9 mouse cellular contexts compared by ENCODE assay signal in the genomic region with DNA sequence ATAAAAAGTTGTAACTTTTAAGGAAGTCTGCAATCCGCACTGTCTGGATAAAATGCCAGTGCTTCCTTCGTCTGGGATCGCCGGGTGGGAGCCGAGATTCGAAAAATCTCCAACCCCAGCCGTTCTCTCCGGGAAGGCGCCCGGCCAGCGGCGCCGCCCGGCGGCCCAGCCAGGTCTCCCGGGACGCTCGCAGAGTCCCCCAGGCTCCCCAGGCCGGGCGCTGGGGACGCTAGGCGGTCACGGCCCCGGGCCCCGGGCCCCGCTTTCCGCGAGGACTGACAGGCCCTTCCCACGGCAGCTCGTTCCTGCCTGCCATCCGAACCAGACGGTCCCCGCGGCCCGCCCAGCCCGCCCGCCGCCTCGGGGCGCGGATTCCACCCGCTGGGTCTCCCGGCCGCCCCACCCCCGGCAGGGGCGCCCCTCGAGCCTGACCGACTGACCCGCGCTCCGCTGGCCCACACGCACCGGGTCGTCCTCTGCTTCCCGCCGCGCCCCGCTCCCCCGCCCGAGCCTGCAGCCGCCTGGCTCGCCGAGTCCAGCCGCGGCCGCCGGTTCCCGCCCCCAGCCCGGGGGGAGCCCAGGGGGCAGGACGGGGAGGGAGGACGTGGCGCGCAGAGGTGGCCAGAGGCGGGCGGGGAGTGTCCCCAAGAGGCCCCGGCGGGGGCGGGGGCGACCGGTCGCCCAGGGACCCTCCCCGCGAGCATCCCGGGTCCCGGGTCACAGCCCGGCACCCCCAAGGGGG. TPM values are rescaled to one million over a fixed set of nuclear protein-coding genes. Genes with fewer than 3 reads are reported as not detected.
DNase-seq lines count a peak whose midpoint lies in the region; ATAC-seq and TF ChIP-seq lines count a peak whose summit lies in the region.
"Had no signal": no experiment of that assay in that cellular context is flagged by ENCODE, and none has a peak within 500 bp of the region (broad histone marks: within the 10 kb centered on the region; RNA-seq: fewer than 3 reads in every experiment).

No protein-coding gene starts in this region.

- intact Hi-C loops in left cerebral cortex, adult 2 months (cut with DNase I), result loop anchor here (2.0 to 5.0 kb wide), 5 partner anchors 52 to 233 kb away; no protein-coding TSS in a partner anchor

- TF ChIP-seq POLR2A in lung, adult 2 months (IDR thresholded peaks at IDR 0.05; ENCODE audit: borderline replicate concordance, extremely low read depth, low read depth, low read length), result peak; percentile 18; the same call in 1 of the 2 replicates

- peak; percentile 12 for ATAC-seq in embryonic facial prominence, embryonic 13.5 days (ENCODE audit: insufficient number of reproducible peaks, insufficient read depth, low FRiP score, low TSS enrichment, low read depth)
- peak; percentile 72; the same call in 1 of the 2 replicates for ATAC-seq in heart, embryonic 13.5 days (ENCODE audit: extremely low read depth, insufficient number of reproducible peaks, low FRiP score, low TSS enrichment)
- ATAC-seq in kidney, postnatal 0 days (replicated peaks; ENCODE audit: low FRiP score, low read depth), result peak; percentile 76
- peak; percentile 56 for ATAC-seq in neural tube, embryonic 15.5 days (ENCODE audit: low FRiP score)

- peak; percentile 46 to 57 for DNase-seq in left cerebral cortex, adult 2 months (ENCODE audit: extremely low spot score in 1 of 2, low spot score in 2 of 2)
- DNase-seq in left cerebral cortex, adult 8-10 months (ENCODE audit: low spot score in 2 of 2), result no peak
- DNase-seq in kidney, postnatal 0 days (ENCODE audit: low spot score), result peak; percentile 85
- DNase-seq in lung, adult 2 months, result peak; percentile 82
- DNase-seq in thymus, postnatal 0 days (ENCODE audit: low spot score), result peak; percentile 29

- H3K36me3 ChIP-seq in embryonic facial prominence, embryonic 13.5 days, result no peaks in the 10 kb centered on the region
- H3K36me3 ChIP-seq in heart, embryonic 13.5 days, result no peaks in the 10 kb centered on the region
- H3K36me3 ChIP-seq in kidney, postnatal 0 days (ENCODE audit: insufficient read depth, low read length), result no peaks in the 10 kb centered on the region
- H3K36me3 ChIP-seq in neural tube, embryonic 15.5 days, result no peaks in the 10 kb centered on the region

- peak; percentile 30 for TF ChIP-seq CTCF in left cerebral cortex, adult 2 months (IDR thresholded peaks at IDR 0.05)
- TF ChIP-seq CTCF in kidney, postnatal 0 days (IDR thresholded peaks at IDR 0.05; ENCODE audit: low read depth), result peak; percentile 18; the same call in 1 of the 2 replicates
- no peak for TF ChIP-seq CTCF in lung, adult 2 months (IDR thresholded peaks at IDR 0.05; ENCODE audit: insufficient read depth, low read length)

- peak overlapping the region; percentile 96 for H3K9ac ChIP-seq in embryonic facial prominence, embryonic 13.5 days
- peak overlapping the region; percentile 99 for H3K9ac ChIP-seq in heart, embryonic 13.5 days
- H3K9ac ChIP-seq in kidney, postnatal 0 days (ENCODE audit: low read depth, low read length), result peak overlapping the region; percentile 96
- peak overlapping the region; percentile 82 for H3K9ac ChIP-seq in neural tube, embryonic 15.5 days (replicated peaks)

- no peaks in the 10 kb centered on the region for H3K9me3 ChIP-seq in embryonic facial prominence, embryonic 13.5 days
- no peaks in the 10 kb centered on the region for H3K9me3 ChIP-seq in heart, embryonic 13.5 days
- no peaks in the 10 kb centered on the region for H3K9me3 ChIP-seq in kidney, postnatal 0 days (replicated peaks; ENCODE audit: low read length)
- no peaks in the 10 kb centered on the region for H3K9me3 ChIP-seq in neural tube, embryonic 15.5 days (replicated peaks)

- peaks cover 37% of the 10 kb centered on the region for H3K4me1 ChIP-seq in embryonic facial prominence, embryonic 13.5 days
- H3K4me1 ChIP-seq in heart, embryonic 13.5 days, result peaks cover 36% of the 10 kb centered on the region
- peaks cover 23% of the 10 kb centered on the region for H3K4me1 ChIP-seq in kidney, postnatal 0 days (replicated peaks; ENCODE audit: insufficient read depth, low read length)
- H3K4me1 ChIP-seq in lung, adult 2 months (ENCODE audit: control insufficient read depth, insufficient read depth, low read length), result peaks cover 2% of the 10 kb centered on the region
- peaks cover 28% of the 10 kb centered on the region for H3K4me1 ChIP-seq in neural tube, embryonic 15.5 days

- H3K4me3 ChIP-seq in left cerebral cortex, adult 2 months, result peak overlapping the region; percentile 97
- peak overlapping the region; percentile 88 for H3K4me3 ChIP-seq in embryonic facial prominence, embryonic 13.5 days
- H3K4me3 ChIP-seq in heart, embryonic 13.5 days, result peak overlapping the region; percentile 92
- H3K4me3 ChIP-seq in kidney, postnatal 0 days (replicated peaks; ENCODE audit: low read depth, low read length), result peak overlapping the region; percentile 63
- peak overlapping the region; percentile 81 for H3K4me3 ChIP-seq in lung, adult 2 months (replicated peaks; ENCODE audit: extremely low read depth, low read depth, low read length)
- peak overlapping the region; percentile 91 for H3K4me3 ChIP-seq in neural tube, embryonic 15.5 days (replicated peaks)

- peak overlapping the region; percentile 78 for H3K4me2 ChIP-seq in embryonic facial prominence, embryonic 13.5 days
- peak overlapping the region; percentile 87 for H3K4me2 ChIP-seq in heart, embryonic 13.5 days
- peak overlapping the region; percentile 80 for H3K4me2 ChIP-seq in kidney, postnatal 0 days (ENCODE audit: low read length)
- peak overlapping the region; percentile 75 for H3K4me2 ChIP-seq in neural tube, embryonic 15.5 days

- WGBS in embryonic facial prominence, embryonic 13.5 days, result under 1% methylated on average over 54 of the region's 86 CpGs
- under 1% methylated on average over 59 of the region's 86 CpGs for WGBS in heart, embryonic 13.5 days
- 0% methylated on average over 56 of the region's 86 CpGs for WGBS in kidney, postnatal 0 days
- under 1% methylated on average over 77 of the region's 86 CpGs for WGBS in lung, adult 2 months
- under 1% methylated on average over 57 of the region's 86 CpGs for WGBS in neural tube, embryonic 15.5 days

- H3K27ac ChIP-seq in left cerebral cortex, adult 2 months, result peak overlapping the region; percentile 91
- H3K27ac ChIP-seq in embryonic facial prominence, embryonic 13.5 days, result peak overlapping the region; percentile 99
- H3K27ac ChIP-seq in heart, embryonic 13.5 days (replicated peaks), result peak overlapping the region; percentile 100
- H3K27ac ChIP-seq in kidney, postnatal 0 days, result peak overlapping the region; percentile 95
- peak overlapping the region; percentile 94 for H3K27ac ChIP-seq in neural tube, embryonic 15.5 days (replicated peaks)

- no peaks in the 10 kb centered on the region for H3K27me3 ChIP-seq in embryonic facial prominence, embryonic 13.5 days
- H3K27me3 ChIP-seq in heart, embryonic 13.5 days (replicated peaks), result no peaks in the 10 kb centered on the region
- no peaks in the 10 kb centered on the region for H3K27me3 ChIP-seq in kidney, postnatal 0 days (ENCODE audit: insufficient read depth, low read length)
- peaks cover 5% of the 10 kb centered on the region; the same call in 1 of the 2 replicates for H3K27me3 ChIP-seq in neural tube, embryonic 15.5 days (replicated peaks)

RNA-seq across cellular contexts. Expression of a gene that starts 1.0 kb away (rescaled TPM):
- 10 to 100 TPM; 25.1 to 27.7 TPM for total RNA-seq in left cerebral cortex, adult 2 months (2021)
- 10 to 100 TPM; 16.6 to 27.2 (median 26.0) TPM for total RNA-seq in left cerebral cortex, adult 8-10 months (2022)
- 26.6 and 29.0 TPM in 2 replicates for polyA plus RNA-seq in embryonic facial prominence, embryonic 13.5 days (2015; fragmentation: Nextera tagmentation; extraction: Ambion mirVana)
- 22.3 and 24.0 TPM in 2 replicates for polyA plus RNA-seq in heart, embryonic 13.5 days (2015; fragmentation: Nextera tagmentation; extraction: Ambion mirVana)
- polyA plus RNA-seq in kidney, postnatal 0 days (2015; fragmentation: Nextera tagmentation; extraction: Ambion mirVana), result 23.1 and 24.2 TPM in 2 replicates
- polyA plus RNA-seq in lung, adult 2 months (2012; rRNA removed), result 17.6 and 23.8 TPM in 2 replicates
- polyA plus RNA-seq in neural tube, embryonic 15.5 days (2015; fragmentation: Nextera tagmentation; extraction: Ambion mirVana), result 8.2 and 9.9 TPM in 2 replicates
- polyA plus RNA-seq in thymus, postnatal 0 days (2015; fragmentation: Nextera tagmentation; extraction: Ambion mirVana), result 3.8 and 4.0 TPM in 2 replicates
- total RNA-seq: MEL had no signal

Comparison
In these comparisons a context has a peak if more than half of its experiments do, and no peak if none do; other contexts are left out.
1. DNase-seq: peak in left cerebral cortex, adult 2 months (2 of 2), kidney, postnatal 0 days (single experiment), lung, adult 2 months (single experiment) and thymus, postnatal 0 days (single experiment); none in left cerebral cortex, adult 8-10 months (0 of 2).
2. ATAC-seq: peak in every context shown above with its lines; median percentile 76 in kidney, postnatal 0 days; 72 in heart, embryonic 13.5 days; 56 in neural tube, embryonic 15.5 days; 12 in embryonic facial prominence, embryonic 13.5 days.
3. Peak in every context shown above with its lines, with median percentiles within 50 percentile points of each other: H3K27ac ChIP-seq, H3K4me3 ChIP-seq, H3K4me2 ChIP-seq and H3K9ac ChIP-seq.